Mouse (Mus musculus) bone marrow, adult 2 months (tissue): ENCODE measurements around the gene Ube2ql1. TPM values are rescaled to one million over a fixed set of nuclear protein-coding genes. Genes with fewer than 3 reads are reported as not detected.

Experiments
- H3K27ac ChIP-seq: fragments of 200-500 bp; 2 replicates; pipeline ENCODE4 v1.5.1; 2012; ENCODE audit warnings: low read depth, mild to moderate bottlenecking, control low read depth, inconsistent platforms, low read length; ENCODE audit not compliant: control insufficient read depth, poor library complexity, insufficient read depth
- H3K4me1 ChIP-seq: fragments of 200-500 bp; 2 replicates; pipeline ENCODE4 v1.6.1; 2011; ENCODE audit warnings: low read length; ENCODE audit not compliant: control insufficient read depth, insufficient read depth
- H3K4me3 ChIP-seq: fragments of 200-500 bp; replicated peaks from 2 replicates; pipeline ENCODE3; 2011; ENCODE audit warnings: mild to moderate bottlenecking, low read depth, low read length, control low read depth; ENCODE audit not compliant: control insufficient read depth
- CTCF ChIP-seq: fragments of 200-500 bp; IDR thresholded peaks from 2 replicates; pipeline ENCODE4 v1.5.1; 2011; ENCODE audit warnings: low read length, control low read depth; ENCODE audit not compliant: control insufficient read depth, insufficient read depth
- POLR2A ChIP-seq: fragments of 200-500 bp; IDR thresholded peaks from 2 replicates; pipeline ENCODE4 v1.6.1; 2011; ENCODE audit warnings: low read depth, mild to moderate bottlenecking, control low read depth, low read length, borderline replicate concordance; ENCODE audit not compliant: control insufficient read depth
- WGBS: fragments of 180-500 bp; shearing (Covaris S2); methylation state at CpG from one replicate; pipeline ENCODE4 v1.1.7; 2018; 5-methylcytosine and 5-hydroxymethylcytosine counted together
- polyA plus RNA-seq: library from polyadenylated mRNA; stranded (reverse); fragments of >200 nt; gene quantifications from 2 replicates; pipeline ENCODE4 v1.2.4, GENCODE M21; 2011; ENCODE audit warnings: low replicate concordance; ENCODE audit not compliant: missing spikeins, insufficient read depth, insufficient read length

Ube2ql1 gene
- polyA plus RNA-seq, 1 experiment: not detected

GRCm38 (mm10) chr13:69752875-69753274, 13.2 kb upstream of the Ube2ql1 start:
- 80% methylated on average over 2 of the region's 2 CpGs for WGBS
- Histone ChIP-seq H3K4me3 (no peak overlapping the region), H3K27ac (no peak overlapping the region), H3K4me1 (no peaks in the 10 kb centered on the region)
- TF ChIP-seq CTCF (no peak), POLR2A (no peak)

DNA sequence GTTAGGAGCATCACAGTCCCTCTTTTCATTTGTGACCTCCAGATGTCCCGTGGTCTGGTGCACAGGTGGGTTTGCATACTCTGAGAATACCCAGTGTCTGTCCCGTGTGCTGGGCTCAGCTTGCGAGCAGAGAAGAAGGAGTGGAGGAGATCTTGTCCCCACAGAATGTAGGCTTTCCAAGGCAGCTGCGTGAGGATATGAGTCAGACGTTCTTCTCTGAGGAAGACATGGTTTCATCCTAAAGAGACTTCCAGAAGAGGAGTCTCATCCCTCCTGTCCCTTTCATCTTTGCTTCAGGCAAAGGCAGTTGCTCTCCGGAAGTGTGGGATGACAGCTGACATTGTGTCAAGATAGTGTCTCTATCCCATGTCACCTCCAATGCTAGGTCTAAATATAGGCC, 11.8 kb upstream of the Ube2ql1 start:
- no peak overlapping the region for H3K27ac ChIP-seq
- H3K4me1 ChIP-seq: no peaks in the 10 kb centered on the region
- H3K4me3 ChIP-seq: no peak overlapping the region
- TF ChIP-seq CTCF (no peak), POLR2A (no peak)
- WGBS: 79% methylated on average over 6 of the region's 6 CpGs

GRCm38 (mm10) chr13:69748756-69749155, 9.1 kb upstream of the Ube2ql1 start:
- Histone ChIP-seq H3K4me1 (no peaks in the 10 kb centered on the region), H3K27ac (no peak overlapping the region), H3K4me3 (no peak overlapping the region)
- TF ChIP-seq CTCF (no peak), POLR2A (no peak)
- 84% methylated on average over 4 of the region's 4 CpGs for WGBS

DNA sequence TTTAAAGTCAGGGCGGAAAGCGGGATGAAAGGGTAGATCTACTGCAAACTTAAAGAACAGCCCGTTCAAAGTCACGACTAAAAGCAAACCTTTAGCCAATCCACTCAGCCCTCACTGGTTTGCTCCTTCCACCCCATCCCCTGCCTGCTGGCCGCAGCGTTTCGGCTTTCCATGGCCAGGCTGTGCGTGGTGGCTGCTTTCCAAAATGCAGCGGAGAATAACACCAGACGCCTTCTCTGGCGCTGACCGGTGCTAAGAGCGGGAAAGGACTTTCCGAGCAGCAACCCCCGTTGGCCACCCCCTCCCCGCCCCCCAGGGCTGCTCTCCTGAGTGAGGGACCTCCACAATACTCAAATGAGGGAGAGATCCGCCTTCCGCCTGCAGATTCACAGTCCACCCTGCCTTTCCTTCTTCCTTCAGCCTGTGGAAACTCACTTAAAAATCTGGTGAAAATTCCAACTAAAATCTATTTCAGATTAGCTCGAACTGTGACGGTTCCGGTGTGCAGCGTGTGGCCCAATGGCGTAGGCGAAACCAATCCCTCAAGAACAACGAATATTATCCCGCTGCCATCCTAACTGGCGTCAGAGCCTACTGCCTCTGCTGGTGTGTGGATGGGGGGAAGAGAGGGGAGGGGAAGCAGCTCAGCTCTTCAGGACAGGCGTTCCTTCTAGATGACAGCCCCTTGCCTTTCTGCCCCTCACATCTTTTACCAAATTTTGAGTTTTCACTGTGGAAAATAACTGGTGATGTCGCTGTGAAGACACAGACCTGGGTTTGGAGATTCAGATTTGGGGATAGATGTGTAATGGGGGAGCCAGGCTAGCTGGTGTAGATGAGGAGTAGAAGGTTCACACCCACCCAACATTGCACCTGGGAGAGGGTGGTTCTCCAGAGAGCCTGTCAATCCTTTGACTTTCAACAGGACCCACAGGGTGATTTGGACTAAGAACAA, 919 bp upstream of the Ube2ql1 start:
- Histone ChIP-seq H3K4me3 (no peak overlapping the region), H3K4me1 (no peaks in the 10 kb centered on the region), H3K27ac (no peak overlapping the region)
- WGBS: 8% methylated on average over 29 of the region's 29 CpGs
- TF ChIP-seq CTCF (no peak), POLR2A (no peak)

GRCm38 (mm10) chr13:69739091-69739758, 464 bp downstream of the Ube2ql1 start:
- WGBS: under 1% methylated on average over 66 of the region's 78 CpGs

DNA sequence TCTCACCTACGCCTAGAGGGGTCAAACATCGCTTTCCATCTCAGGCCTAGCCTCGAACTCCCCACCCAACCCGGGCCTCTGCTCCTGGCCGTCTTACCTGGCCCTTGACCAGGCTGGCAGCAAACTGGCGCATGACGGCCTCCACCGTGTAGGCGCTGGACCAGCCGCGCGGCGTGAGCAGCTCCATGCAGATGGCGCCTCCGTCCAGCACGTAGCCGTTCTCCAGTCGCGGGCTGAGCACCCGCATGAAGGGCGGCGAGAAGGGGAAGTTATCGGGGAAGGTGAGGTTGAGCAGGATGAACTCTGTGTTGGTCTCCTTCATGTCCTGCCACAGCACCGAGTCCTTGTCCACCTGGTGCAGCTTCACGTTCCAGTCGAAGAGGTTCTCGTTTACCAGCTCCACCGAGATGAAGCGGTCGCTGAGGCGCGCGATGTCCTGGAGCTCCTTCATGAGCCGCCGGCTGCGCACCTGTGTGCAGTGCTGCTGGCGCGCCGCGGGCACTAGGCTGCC, 1.2 kb downstream of the Ube2ql1 start:
- no peak overlapping the region for H3K4me3 ChIP-seq
- H3K4me1 ChIP-seq: no peaks in the 10 kb centered on the region
- WGBS: 3% methylated on average over 40 of the region's 40 CpGs
- no peak overlapping the region; the same call in 1 of the 2 replicates for H3K27ac ChIP-seq
- no peak for TF ChIP-seq POLR2A
- TF ChIP-seq CTCF: no peak

More at GRCm38 (mm10) chr13:69739091-69739758, 464 bp downstream of the Ube2ql1 start:
- Histone ChIP-seq H3K4me3 (no peak overlapping the region), H3K4me1 (no peaks in the 10 kb centered on the region), H3K27ac (no peak overlapping the region)
- TF ChIP-seq POLR2A (no peak), CTCF (no peak)

DNA sequence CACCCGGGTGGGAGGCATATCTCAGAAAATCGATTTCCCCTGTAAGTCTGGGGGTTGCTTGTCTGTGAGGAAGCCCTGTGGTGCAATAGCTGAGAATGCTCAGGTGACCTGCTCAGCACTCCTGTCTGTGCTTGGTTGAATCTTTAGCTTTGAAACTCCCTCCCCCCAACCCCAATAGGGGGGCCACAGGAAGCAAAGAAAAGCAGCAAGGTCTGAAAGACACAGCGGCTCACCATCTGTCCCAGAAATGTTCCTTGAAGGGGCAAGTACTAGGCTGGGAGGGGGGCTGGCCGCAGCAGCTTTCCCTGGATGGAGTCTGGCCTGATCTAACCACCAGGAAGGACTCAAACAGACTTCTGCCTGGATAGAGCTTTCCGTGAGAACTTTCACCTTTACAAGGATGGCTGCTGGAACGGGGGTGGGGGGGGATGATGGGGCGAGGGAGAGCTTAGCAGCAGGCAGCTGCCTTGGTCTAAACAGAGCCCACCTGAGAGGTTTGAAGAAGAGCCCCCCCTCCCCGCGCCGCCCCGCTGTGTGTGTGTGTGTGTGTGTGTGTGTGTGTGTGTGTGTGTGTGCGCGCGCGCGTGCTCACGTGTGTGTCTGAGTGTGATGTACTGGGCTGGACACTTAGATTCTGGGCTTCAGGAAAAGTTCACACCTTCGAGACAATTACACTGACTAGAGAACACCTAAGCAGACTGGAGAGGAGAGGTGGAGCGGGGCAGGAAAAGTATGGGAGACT, 2.1 kb downstream of the Ube2ql1 start:
- no peak overlapping the region for H3K4me3 ChIP-seq
- H3K4me1 ChIP-seq: no peaks in the 10 kb centered on the region
- 20% methylated on average over 19 of the region's 19 CpGs for WGBS
- TF ChIP-seq CTCF (no peak), POLR2A (no peak)
- no peak overlapping the region for H3K27ac ChIP-seq

DNA sequence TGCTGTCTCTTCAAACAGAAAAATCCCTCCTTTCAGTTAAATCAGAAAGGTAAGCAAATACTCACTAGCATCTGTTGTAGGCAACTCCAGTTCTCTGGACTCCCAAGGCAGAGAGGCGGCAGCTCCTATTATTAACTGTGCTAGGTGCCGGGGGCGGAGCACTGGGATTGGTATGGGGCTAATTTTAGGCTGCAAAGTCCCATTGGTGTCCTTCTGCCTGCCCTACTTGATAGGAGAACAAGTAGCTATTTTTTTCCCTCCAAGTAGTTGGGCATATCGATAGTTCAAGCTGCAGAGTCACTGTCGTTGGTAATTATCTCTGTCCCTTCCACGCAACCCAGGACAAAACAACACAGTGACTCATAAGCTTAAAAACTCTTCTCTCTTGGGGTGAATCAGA, 7.1 kb downstream of the Ube2ql1 start:
- Histone ChIP-seq H3K4me3 (no peak overlapping the region), H3K27ac (no peak overlapping the region), H3K4me1 (no peaks in the 10 kb centered on the region)
- TF ChIP-seq CTCF (no peak), POLR2A (no peak)
- 84% methylated on average over 6 of the region's 6 CpGs for WGBS
